Mouse (Mus musculus): ENCODE data around the gene Gabrd. TPM values are rescaled to one million over a fixed set of nuclear protein-coding genes. Genes with fewer than 3 reads are reported as not detected.

Gene Gabrd
- polyA plus RNA-seq, 1 experiment from 2014 or later = not detected

GRCm38 (mm10) chr4:155357601-155358000 lies 40.3 kb downstream of the Gabrd start:
- WGBS = 55% methylated on average over 2 of the region's 2 CpGs
- H3K27me3 ChIP-seq (ENCODE audit: control insufficient read depth, insufficient read depth, low read length) = peaks cover 22% of the 10 kb centered on the region
- no peaks in the 10 kb centered on the region for H3K36me3 ChIP-seq (ENCODE audit: control insufficient read depth, insufficient read depth, low read length)
- no peak overlapping the region for H3K27ac ChIP-seq (ENCODE audit: low read length)
- H3K4me1 ChIP-seq (ENCODE audit: control insufficient read depth, insufficient read depth, low read length) = no peaks in the 10 kb centered on the region
- H3K9ac ChIP-seq (replicated peaks; ENCODE audit: low read depth, low read length) = no peak overlapping the region
- ATAC-seq (ENCODE audit: insufficient number of reproducible peaks, insufficient read depth, low FRiP score, low read depth) = no peak
- H3K4me3 ChIP-seq (ENCODE audit: low read depth, low read length) = no peak overlapping the region
- H3K9me3 ChIP-seq (ENCODE audit: control insufficient read depth, low read depth, low read length) = no peaks in the 10 kb centered on the region
- H3K4me2 ChIP-seq (replicated peaks; ENCODE audit: low read depth, low read length) = no peak overlapping the region

GRCm38 (mm10) chr4:155356354-155356753 lies 41.6 kb downstream of the Gabrd start:
- Histone ChIP-seq H3K4me2 (replicated peaks; ENCODE audit: low read depth, low read length) (no peak overlapping the region), H3K9me3 (ENCODE audit: control insufficient read depth, low read depth, low read length) (no peaks in the 10 kb centered on the region), H3K27me3 (ENCODE audit: control insufficient read depth, insufficient read depth, low read length) (peaks cover 13% of the 10 kb centered on the region), H3K27ac (ENCODE audit: low read length) (no peak overlapping the region), H3K4me1 (ENCODE audit: control insufficient read depth, insufficient read depth, low read length) (no peaks in the 10 kb centered on the region), H3K36me3 (ENCODE audit: control insufficient read depth, insufficient read depth, low read length) (no peaks in the 10 kb centered on the region), H3K9ac (replicated peaks; ENCODE audit: low read depth, low read length) (no peak overlapping the region), H3K4me3 (ENCODE audit: low read depth, low read length) (no peak overlapping the region)
- 86% methylated on average over 10 of the region's 10 CpGs for WGBS
- no peak for ATAC-seq (ENCODE audit: insufficient number of reproducible peaks, insufficient read depth, low FRiP score, low read depth)

- Histone ChIP-seq H3K36me3 (ENCODE audit: control insufficient read depth, insufficient read depth, low read length) (no peaks in the 10 kb centered on the region), H3K27ac (ENCODE audit: low read length) (no peak overlapping the region), H3K4me2 (replicated peaks; ENCODE audit: low read depth, low read length) (no peak overlapping the region), H3K4me1 (ENCODE audit: control insufficient read depth, insufficient read depth, low read length) (no peaks in the 10 kb centered on the region), H3K4me3 (ENCODE audit: low read depth, low read length) (no peak overlapping the region), H3K9me3 (ENCODE audit: control insufficient read depth, low read depth, low read length) (no peaks in the 10 kb centered on the region), H3K27me3 (ENCODE audit: control insufficient read depth, insufficient read depth, low read length) (0 out of 2 replicates have a peak, but pooled peaks cover under 1% of the 10 kb centered on the region), H3K9ac (replicated peaks; ENCODE audit: low read depth, low read length) (no peak overlapping the region)
- no peak for ATAC-seq (ENCODE audit: insufficient number of reproducible peaks, insufficient read depth, low FRiP score, low read depth)
- WGBS = 80% methylated on average over 7 of the region's 7 CpGs
Observed at GRCm38 (mm10) chr4:155354546-155354945, 43.4 kb downstream of the Gabrd start.

- Histone ChIP-seq H3K27ac (ENCODE audit: low read length) (no peak overlapping the region), H3K9me3 (ENCODE audit: control insufficient read depth, low read depth, low read length) (no peaks in the 10 kb centered on the region), H3K27me3 (ENCODE audit: control insufficient read depth, insufficient read depth, low read length) (no peaks in the 10 kb centered on the region), H3K4me3 (ENCODE audit: low read depth, low read length) (no peak overlapping the region), H3K36me3 (ENCODE audit: control insufficient read depth, insufficient read depth, low read length) (no peaks in the 10 kb centered on the region), H3K4me2 (replicated peaks; ENCODE audit: low read depth, low read length) (no peak overlapping the region), H3K4me1 (ENCODE audit: control insufficient read depth, insufficient read depth, low read length) (no peaks in the 10 kb centered on the region), H3K9ac (replicated peaks; ENCODE audit: low read depth, low read length) (no peak overlapping the region)
- ATAC-seq (ENCODE audit: insufficient number of reproducible peaks, insufficient read depth, low FRiP score, low read depth) = no peak
- WGBS = 88% methylated on average over 6 of the region's 6 CpGs
Observed at GRCm38 (mm10) chr4:155354035-155354434, 43.9 kb downstream of the Gabrd start.

GRCm38 (mm10) chr4:155352581-155352980 lies 45.3 kb downstream of the Gabrd start:
- WGBS = 76% methylated on average over 3 of the region's 3 CpGs
- no peak overlapping the region for H3K27ac ChIP-seq (ENCODE audit: low read length)
- no peak overlapping the region for H3K9ac ChIP-seq (replicated peaks; ENCODE audit: low read depth, low read length)
- no peaks in the 10 kb centered on the region for H3K36me3 ChIP-seq (ENCODE audit: control insufficient read depth, insufficient read depth, low read length)
- no peaks in the 10 kb centered on the region for H3K27me3 ChIP-seq (ENCODE audit: control insufficient read depth, insufficient read depth, low read length)
- ATAC-seq (ENCODE audit: insufficient number of reproducible peaks, insufficient read depth, low FRiP score, low read depth) = no peak
- no peaks in the 10 kb centered on the region for H3K9me3 ChIP-seq (ENCODE audit: control insufficient read depth, low read depth, low read length)
- no peak overlapping the region for H3K4me2 ChIP-seq (replicated peaks; ENCODE audit: low read depth, low read length)
- no peaks in the 10 kb centered on the region for H3K4me1 ChIP-seq (ENCODE audit: control insufficient read depth, insufficient read depth, low read length)
- no peak overlapping the region for H3K4me3 ChIP-seq (ENCODE audit: low read depth, low read length)

DNA sequence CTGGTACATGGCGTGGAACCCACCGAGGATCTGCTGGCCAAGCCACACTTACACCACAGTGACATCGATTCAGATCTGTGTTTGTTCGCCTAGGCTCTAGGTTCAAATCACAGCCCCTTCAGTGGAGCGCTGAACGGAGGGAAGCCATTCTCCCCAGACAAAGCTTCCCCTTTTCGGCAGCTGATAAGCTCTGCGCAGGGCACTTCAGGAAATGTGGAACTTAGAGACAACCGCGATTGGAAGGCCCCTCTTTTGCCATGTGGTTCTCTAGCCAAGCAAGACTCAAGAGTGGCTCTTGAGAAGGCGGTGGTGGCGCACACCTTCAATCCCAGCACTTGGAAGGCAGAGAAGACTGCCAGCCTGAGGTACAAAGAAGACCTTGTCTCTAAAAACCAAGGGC lies 51.6 kb downstream of the Gabrd start:
- Histone ChIP-seq H3K4me2 (replicated peaks; ENCODE audit: low read depth, low read length) (no peak overlapping the region), H3K4me3 (ENCODE audit: low read depth, low read length) (no peak overlapping the region), H3K4me1 (ENCODE audit: control insufficient read depth, insufficient read depth, low read length) (peaks cover 6% of the 10 kb centered on the region; the same call in 1 of the 2 replicates), H3K9me3 (ENCODE audit: control insufficient read depth, low read depth, low read length) (no peaks in the 10 kb centered on the region), H3K27ac (ENCODE audit: low read length) (no peak overlapping the region), H3K27me3 (ENCODE audit: control insufficient read depth, insufficient read depth, low read length) (no peaks in the 10 kb centered on the region), H3K9ac (replicated peaks; ENCODE audit: low read depth, low read length) (no peak overlapping the region), H3K36me3 (ENCODE audit: control insufficient read depth, insufficient read depth, low read length) (no peaks in the 10 kb centered on the region)
- 86% methylated on average over 12 of the region's 12 CpGs for WGBS
- no peak for ATAC-seq (ENCODE audit: insufficient number of reproducible peaks, insufficient read depth, low FRiP score, low read depth)

DNA sequence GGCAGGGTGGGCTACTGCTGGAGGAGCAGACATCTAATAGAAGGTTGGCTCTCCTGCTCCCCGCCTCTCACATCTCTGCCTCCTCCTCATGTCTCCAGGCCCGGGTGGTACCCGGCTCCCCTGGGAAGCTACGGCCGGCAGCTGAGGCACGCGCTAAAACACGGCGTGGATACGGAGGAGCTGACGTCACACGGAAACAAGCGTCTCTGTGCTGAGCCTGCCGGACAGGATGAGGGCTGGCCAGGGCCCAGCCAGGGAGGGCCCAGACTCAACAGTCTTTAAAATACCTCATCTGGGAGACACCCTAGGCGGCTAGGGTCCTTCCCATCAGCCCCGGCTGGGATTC lies 52.3 kb downstream of the Gabrd start:
- 1% methylated on average over 16 of the region's 16 CpGs for WGBS
- peak; percentile 84; the same call in 1 of the 2 replicates for ATAC-seq (ENCODE audit: insufficient number of reproducible peaks, insufficient read depth, low FRiP score, low read depth)
- Histone ChIP-seq H3K4me1 (ENCODE audit: control insufficient read depth, insufficient read depth, low read length) (peaks cover 6% of the 10 kb centered on the region; the same call in 1 of the 2 replicates), H3K4me3 (ENCODE audit: low read depth, low read length) (peak overlapping the region; percentile 41), H3K4me2 (replicated peaks; ENCODE audit: low read depth, low read length) (peak overlapping the region; percentile 85), H3K27me3 (ENCODE audit: control insufficient read depth, insufficient read depth, low read length) (no peaks in the 10 kb centered on the region), H3K36me3 (ENCODE audit: control insufficient read depth, insufficient read depth, low read length) (no peaks in the 10 kb centered on the region), H3K27ac (ENCODE audit: low read length) (no peak overlapping the region), H3K9ac (replicated peaks; ENCODE audit: low read depth, low read length) (peak overlapping the region; percentile 18; the same call in 1 of the 2 replicates), H3K9me3 (ENCODE audit: control insufficient read depth, low read depth, low read length) (no peaks in the 10 kb centered on the region)

DNA sequence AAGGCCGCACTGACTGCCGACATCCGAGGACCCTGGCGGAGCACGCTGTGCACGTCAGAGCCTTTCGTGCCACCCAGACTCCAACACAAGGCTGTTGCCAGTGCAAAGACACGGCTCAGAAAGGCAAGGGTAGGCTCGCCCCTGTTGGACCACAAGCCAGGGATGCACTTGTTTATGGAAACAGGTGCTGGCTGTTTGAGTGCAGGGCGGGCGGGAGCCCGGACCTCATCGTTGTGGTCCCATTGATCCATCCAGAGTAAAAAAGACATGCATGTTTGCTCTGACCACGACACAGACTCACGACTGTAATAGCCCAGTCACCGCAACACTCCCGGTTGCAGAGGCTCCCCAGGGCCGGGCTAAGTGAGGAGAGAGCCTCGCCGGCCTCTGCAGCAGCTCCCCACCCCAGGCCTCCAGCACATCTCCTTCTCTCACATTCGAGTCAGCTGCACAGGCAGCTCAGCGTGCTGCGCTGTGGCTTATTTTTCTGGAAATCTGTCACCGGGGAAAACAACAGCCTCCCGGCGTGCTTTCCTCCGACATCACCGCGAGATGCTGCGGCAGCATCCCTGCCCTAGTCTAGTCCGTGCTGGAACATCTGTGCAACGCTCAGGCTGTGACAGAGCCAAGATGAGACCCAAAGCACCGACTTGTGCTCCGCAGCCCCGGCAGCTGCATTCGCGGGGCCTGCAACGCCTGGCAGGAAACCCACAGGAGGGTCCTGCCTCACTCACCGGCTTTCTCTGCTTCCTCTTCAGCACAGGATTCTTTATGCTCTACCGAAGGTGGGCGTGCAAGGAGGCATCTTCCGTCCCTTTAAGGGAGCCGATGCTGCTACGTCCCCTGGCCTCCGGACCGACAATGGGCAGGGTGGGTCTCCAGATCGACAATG lies 53.0 kb downstream of the Gabrd start:
- ATAC-seq (ENCODE audit: insufficient number of reproducible peaks, insufficient read depth, low FRiP score, low read depth) = 0 out of 2 replicates have a peak, but pooled peaks have one; percentile 37
- Histone ChIP-seq H3K4me3 (ENCODE audit: low read depth, low read length) (peak overlapping the region; percentile 41), H3K9ac (replicated peaks; ENCODE audit: low read depth, low read length) (peak overlapping the region; percentile 18; the same call in 1 of the 2 replicates), H3K4me1 (ENCODE audit: control insufficient read depth, insufficient read depth, low read length) (peaks cover 6% of the 10 kb centered on the region; the same call in 1 of the 2 replicates), H3K27ac (ENCODE audit: low read length) (no peak overlapping the region), H3K4me2 (replicated peaks; ENCODE audit: low read depth, low read length) (peak overlapping the region; percentile 85), H3K27me3 (ENCODE audit: control insufficient read depth, insufficient read depth, low read length) (no peaks in the 10 kb centered on the region), H3K36me3 (ENCODE audit: control insufficient read depth, insufficient read depth, low read length) (no peaks in the 10 kb centered on the region), H3K9me3 (ENCODE audit: control insufficient read depth, low read depth, low read length) (no peaks in the 10 kb centered on the region)
- 15% methylated on average over 47 of the region's 47 CpGs for WGBS
